Comparison of ENCODE assay signal across 18 mouse cellular contexts in the genomic region with DNA sequence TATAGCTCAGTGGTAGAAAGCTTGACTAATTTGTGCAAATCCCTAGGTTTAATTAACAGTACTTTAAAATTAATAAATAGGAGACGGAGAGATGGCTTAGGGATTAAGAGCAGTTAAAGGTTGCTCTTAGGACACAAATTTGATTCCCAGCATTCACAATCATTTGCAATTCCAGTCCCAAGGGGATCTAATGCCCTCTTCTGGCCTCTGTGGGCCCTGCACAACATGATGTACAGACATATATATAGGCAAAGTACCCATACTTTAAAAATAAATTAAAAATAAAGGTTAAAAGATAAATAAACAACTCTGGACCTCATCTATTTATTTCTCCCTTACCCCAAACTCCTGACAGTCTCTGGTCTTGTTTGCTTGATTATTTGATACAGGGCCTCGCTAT. TPM values are rescaled to one million over a fixed set of nuclear protein-coding genes. Genes with fewer than 3 reads are reported as not detected.
A peak's percentile ranks its signal among the peaks of the same experiment; 100 is the strongest.
DNase-seq lines count a peak whose midpoint lies in the region; ATAC-seq and TF ChIP-seq lines count a peak whose summit lies in the region.
"Had no signal": no experiment of that assay in that cellular context is flagged by ENCODE, and none has a peak within 500 bp of the region (broad histone marks: within the 10 kb centered on the region; RNA-seq: fewer than 3 reads in every experiment).

No protein-coding gene starts in this region.

- H3K9ac ChIP-seq in intestine, postnatal 0 days (ENCODE audit: low read depth, low read length) = no peak overlapping the region
- H3K9ac ChIP-seq in intestine, embryonic 15.5 days = no peak overlapping the region
- H3K9ac ChIP-seq in lung, postnatal 0 days (replicated peaks; ENCODE audit: low read depth) = no peak overlapping the region
- H3K9ac ChIP-seq: heart, embryonic 13.5 days; kidney, embryonic 15.5 days; neural tube, embryonic 13.5 days had no signal

- no peak for DNase-seq in lung, postnatal 0 days (ENCODE audit: low spot score)
- DNase-seq in lung, adult 2 months = no peak
- DNase-seq in B cell, adult 2 months = peak; percentile 34 to 46
- DNase-seq in R1 (ENCODE audit: low read depth, low spot score) = peak; percentile 34
- no peak for DNase-seq in cerebellum, postnatal 25 days
- no peak for DNase-seq in spleen, postnatal 4 days (ENCODE audit: low spot score in 2 of 2)
- DNase-seq: cerebellum, postnatal 36 days; gastrocnemius, postnatal 14 days; heart, postnatal 4 days had no signal

- 0 out of 2 replicates have a peak, but pooled peaks cover 3% of the 10 kb centered on the region for H3K4me1 ChIP-seq in intestine, postnatal 0 days (replicated peaks; ENCODE audit: control insufficient read depth, insufficient read depth, low read length)
- 0 out of 2 replicates have a peak, but pooled peaks cover 2% of the 10 kb centered on the region for H3K4me1 ChIP-seq in intestine, embryonic 15.5 days (replicated peaks)
- no peaks in the 10 kb centered on the region; the same call in 1 of the 2 replicates for H3K4me1 ChIP-seq in lung, postnatal 0 days (ENCODE audit: insufficient read depth, low read depth, low read length)
- no peaks in the 10 kb centered on the region for H3K4me1 ChIP-seq in lung, adult 2 months (ENCODE audit: control insufficient read depth, insufficient read depth, low read length)
- H3K4me1 ChIP-seq: heart, embryonic 13.5 days; kidney, embryonic 15.5 days; neural tube, embryonic 13.5 days had no signal

- WGBS in intestine, postnatal 0 days = 78% methylated on average over 2 of the region's 2 CpGs
- 82% methylated on average over 2 of the region's 2 CpGs for WGBS in intestine, embryonic 15.5 days
- WGBS in lung, postnatal 0 days = 81% methylated on average over 2 of the region's 2 CpGs
- 96% methylated on average over 2 of the region's 2 CpGs for WGBS in lung, adult 2 months

- TF ChIP-seq CTCF in intestine, postnatal 0 days (IDR thresholded peaks at IDR 0.05; ENCODE audit: low read depth) = peak; percentile 44
- peak; percentile 41 for TF ChIP-seq CTCF in lung, postnatal 0 days (IDR thresholded peaks at IDR 0.05)
- TF ChIP-seq CTCF in lung, adult 2 months (IDR thresholded peaks at IDR 0.05; ENCODE audit: insufficient read depth, low read length) = no peak

- no peak for ATAC-seq in intestine, postnatal 0 days
- no peak for ATAC-seq in intestine, embryonic 15.5 days
- ATAC-seq in lung, postnatal 0 days = no peak
- ATAC-seq: forebrain, embryonic 16.5 days had no signal

- H3K27me3 ChIP-seq in intestine, postnatal 0 days (replicated peaks; ENCODE audit: control insufficient read depth, insufficient read depth, low read length) = peaks cover 10% of the 10 kb centered on the region
- no peaks in the 10 kb centered on the region for H3K27me3 ChIP-seq in intestine, embryonic 15.5 days (replicated peaks)
- H3K27me3 ChIP-seq in lung, postnatal 0 days (replicated peaks; ENCODE audit: insufficient read depth, low read length) = no peaks in the 10 kb centered on the region

- no peak for TF ChIP-seq POLR2A in lung, adult 2 months (IDR thresholded peaks at IDR 0.05; ENCODE audit: borderline replicate concordance, extremely low read depth, low read depth, low read length)

- no peak overlapping the region for H3K4me2 ChIP-seq in intestine, postnatal 0 days (replicated peaks; ENCODE audit: low read depth)
- no peak overlapping the region for H3K4me2 ChIP-seq in intestine, embryonic 15.5 days (replicated peaks)
- H3K4me2 ChIP-seq in lung, postnatal 0 days (replicated peaks; ENCODE audit: low read depth, low read length) = no peak overlapping the region
- H3K4me2 ChIP-seq: heart, embryonic 13.5 days; kidney, embryonic 15.5 days; neural tube, embryonic 13.5 days had no signal

- H3K4me3 ChIP-seq in intestine, postnatal 0 days (ENCODE audit: low read depth, low read length) = no peak overlapping the region
- H3K4me3 ChIP-seq in intestine, embryonic 15.5 days (replicated peaks) = no peak overlapping the region
- no peak overlapping the region for H3K4me3 ChIP-seq in lung, postnatal 0 days (ENCODE audit: low read depth, low read length)
- no peak overlapping the region for H3K4me3 ChIP-seq in lung, adult 2 months (replicated peaks; ENCODE audit: extremely low read depth, low read depth, low read length)
- H3K4me3 ChIP-seq: heart, embryonic 13.5 days; kidney, embryonic 15.5 days; neural tube, embryonic 13.5 days had no signal

- no peak overlapping the region for H3K27ac ChIP-seq in intestine, postnatal 0 days (ENCODE audit: low read depth, low read length)
- no peak overlapping the region for H3K27ac ChIP-seq in intestine, embryonic 15.5 days
- no peak overlapping the region for H3K27ac ChIP-seq in lung, postnatal 0 days (ENCODE audit: low read length)
- H3K27ac ChIP-seq: heart, embryonic 13.5 days; kidney, embryonic 15.5 days; neural tube, embryonic 13.5 days had no signal

- no peak for TF ChIP-seq EP300 in lung, postnatal 0 days (IDR thresholded peaks at IDR 0.05)

- no peaks in the 10 kb centered on the region for H3K9me3 ChIP-seq in intestine, postnatal 0 days (ENCODE audit: control insufficient read depth)
- H3K9me3 ChIP-seq in intestine, embryonic 15.5 days = no peaks in the 10 kb centered on the region
- H3K9me3 ChIP-seq in lung, postnatal 0 days (ENCODE audit: low read length) = no peaks in the 10 kb centered on the region
- H3K9me3 ChIP-seq: kidney, embryonic 15.5 days; neural tube, embryonic 13.5 days had no signal

- H3K36me3 ChIP-seq in intestine, postnatal 0 days (ENCODE audit: control insufficient read depth, insufficient read depth) = no peaks in the 10 kb centered on the region
- no peaks in the 10 kb centered on the region for H3K36me3 ChIP-seq in intestine, embryonic 15.5 days
- H3K36me3 ChIP-seq in lung, postnatal 0 days (ENCODE audit: insufficient read depth, low read length) = no peaks in the 10 kb centered on the region
- H3K36me3 ChIP-seq: heart, embryonic 13.5 days; kidney, embryonic 15.5 days; neural tube, embryonic 13.5 days had no signal

RNA-seq across cellular contexts. Expression of a gene that starts 5.6 kb away (rescaled TPM):
- 0.10 and 0.20 TPM in 2 replicates for polyA plus RNA-seq in intestine, postnatal 0 days (2015; fragmentation: Nextera tagmentation; extraction: Ambion mirVana)
- polyA plus RNA-seq in intestine, embryonic 15.5 days (2015; fragmentation: Nextera tagmentation; extraction: Ambion mirVana) = 0.24 and 0.26 TPM in 2 replicates
- 3.7 and 3.9 TPM in 2 replicates for polyA plus RNA-seq in lung, postnatal 0 days (2015; fragmentation: Nextera tagmentation; extraction: Ambion mirVana)
- 5.5 and 7.5 TPM in 2 replicates for polyA plus RNA-seq in lung, adult 2 months (2012; rRNA removed)
- polyA plus RNA-seq: small intestine, adult 2 months; stomach, embryonic 14.5 days had no signal

RNA-seq across cellular contexts. Expression of a gene that starts 5.7 kb away (rescaled TPM):
- 0.07 and 0.13 TPM in 2 replicates for polyA plus RNA-seq in intestine, postnatal 0 days (2015; fragmentation: Nextera tagmentation; extraction: Ambion mirVana)
- 0.05 TPM in 1 of 2 replicates, not detected in the other for polyA plus RNA-seq in intestine, embryonic 15.5 days (2015; fragmentation: Nextera tagmentation; extraction: Ambion mirVana)
- polyA plus RNA-seq in lung, postnatal 0 days (2015; fragmentation: Nextera tagmentation; extraction: Ambion mirVana) = 0.14 and 0.38 TPM in 2 replicates
- polyA plus RNA-seq in lung, adult 2 months (2012; rRNA removed) = 0.27 and 0.32 TPM in 2 replicates
- polyA plus RNA-seq: embryonic facial prominence, embryonic 11.5 days; forebrain, embryonic 16.5 days; heart, embryonic 13.5 days; kidney, embryonic 15.5 days; neural tube, embryonic 13.5 days; small intestine, adult 2 months; stomach, embryonic 14.5 days had no signal

RNA-seq across cellular contexts. Expression of a gene that starts 45.9 kb away (rescaled TPM):
- 0.13 and 0.20 TPM in 2 replicates for polyA plus RNA-seq in intestine, postnatal 0 days (2015; fragmentation: Nextera tagmentation; extraction: Ambion mirVana)
- 0.10 and 0.27 TPM in 2 replicates for polyA plus RNA-seq in intestine, embryonic 15.5 days (2015; fragmentation: Nextera tagmentation; extraction: Ambion mirVana)
- polyA plus RNA-seq in lung, postnatal 0 days (2015; fragmentation: Nextera tagmentation; extraction: Ambion mirVana) = 0.20 and 0.26 TPM in 2 replicates
- polyA plus RNA-seq in lung, adult 2 months (2012; rRNA removed) = 0.25 and 0.36 TPM in 2 replicates

RNA-seq across cellular contexts. Expression of a gene that starts 52.3 kb away (rescaled TPM):
- 67.9 and 78.5 TPM in 2 replicates for polyA plus RNA-seq in intestine, postnatal 0 days (2015; fragmentation: Nextera tagmentation; extraction: Ambion mirVana)
- 38.1 and 39.3 TPM in 2 replicates for polyA plus RNA-seq in intestine, embryonic 15.5 days (2015; fragmentation: Nextera tagmentation; extraction: Ambion mirVana)
- 675 and 696 TPM in 2 replicates for polyA plus RNA-seq in lung, postnatal 0 days (2015; fragmentation: Nextera tagmentation; extraction: Ambion mirVana)
- 785 and 816 TPM in 2 replicates for polyA plus RNA-seq in lung, adult 2 months (2012; rRNA removed)

Comparison
In these comparisons a context has a peak if more than half of its experiments do, and no peak if none do; other contexts are left out.
1. DNase-seq: peak in B cell, adult 2 months (2 of 2) and R1 (single experiment); none in lung, postnatal 0 days (single experiment), lung, adult 2 months (single experiment), cerebellum, postnatal 25 days (0 of 2) and spleen, postnatal 4 days (0 of 2).